Comparison of ENCODE assay signal across 15 mouse cellular contexts in genomic region chr6:38945681-38946080, GRCm38 (mm10).
A peak's percentile ranks its signal among the peaks of the same experiment; 100 is the strongest.
DNase-seq lines count a peak whose midpoint lies in the region; ATAC-seq and TF ChIP-seq lines count a peak whose summit lies in the region.
"Had no signal": no experiment of that assay in that cellular context is flagged by ENCODE, and none has a peak within 500 bp of the region (broad histone marks: within the 10 kb centered on the region; RNA-seq: fewer than 3 reads in every experiment).

No protein-coding gene starts in this region.

- no peaks in the 10 kb centered on the region for H3K4me1 ChIP-seq in hindbrain, embryonic 16.5 days (ENCODE audit: control insufficient read depth, insufficient read depth, low read depth, low read length)
- H3K4me1 ChIP-seq in hindbrain, embryonic 10.5 days (replicated peaks): no peaks in the 10 kb centered on the region
- H3K4me1 ChIP-seq in forebrain, embryonic 14.5 days (ENCODE audit: control insufficient read depth, insufficient read depth, low read length): no peaks in the 10 kb centered on the region
- H3K4me1 ChIP-seq: embryonic facial prominence, embryonic 13.5 days had no signal

- no peaks in the 10 kb centered on the region for H3K27me3 ChIP-seq in hindbrain, embryonic 16.5 days (replicated peaks; ENCODE audit: control insufficient read depth, insufficient read depth, low read length)
- no peaks in the 10 kb centered on the region for H3K27me3 ChIP-seq in hindbrain, embryonic 10.5 days (ENCODE audit: insufficient read depth, poor library complexity, severe bottlenecking)
- H3K27me3 ChIP-seq in forebrain, embryonic 14.5 days (replicated peaks; ENCODE audit: control insufficient read depth, insufficient read depth, low read length): no peaks in the 10 kb centered on the region
- H3K27me3 ChIP-seq: embryonic facial prominence, embryonic 13.5 days; heart, embryonic 12.5 days had no signal

- no peak for TF ChIP-seq POLR2A in brain, embryonic 14.5 days (IDR thresholded peaks at IDR 0.05; ENCODE audit: borderline replicate concordance, extremely low read depth, insufficient read depth, insufficient read length, poor library complexity, severe bottlenecking)

- H3K9ac ChIP-seq in hindbrain, embryonic 16.5 days (ENCODE audit: low read depth, low read length): no peak overlapping the region
- no peak overlapping the region for H3K9ac ChIP-seq in forebrain, embryonic 14.5 days (ENCODE audit: low read length)
- H3K9ac ChIP-seq: embryonic facial prominence, embryonic 13.5 days; heart, embryonic 12.5 days had no signal

- no peak overlapping the region for H3K4me3 ChIP-seq in hindbrain, embryonic 16.5 days (ENCODE audit: low read length)
- H3K4me3 ChIP-seq in hindbrain, embryonic 10.5 days: no peak overlapping the region
- no peak overlapping the region for H3K4me3 ChIP-seq in forebrain, embryonic 14.5 days (ENCODE audit: low read depth, low read length)
- H3K4me3 ChIP-seq: embryonic facial prominence, embryonic 13.5 days; heart, embryonic 12.5 days had no signal

- 66% methylated on average over 3 of the region's 3 CpGs for WGBS in hindbrain, embryonic 16.5 days
- WGBS in hindbrain, embryonic 10.5 days: 84% methylated on average over 3 of the region's 3 CpGs
- 26% methylated on average over 3 of the region's 3 CpGs for whole genome bisulfite sequencing in forebrain, embryonic 14.5 days

- H3K9me3 ChIP-seq in hindbrain, embryonic 16.5 days (ENCODE audit: control insufficient read depth, low read length): no peaks in the 10 kb centered on the region
- H3K9me3 ChIP-seq in hindbrain, embryonic 10.5 days: no peaks in the 10 kb centered on the region
- H3K9me3 ChIP-seq in forebrain, embryonic 14.5 days (replicated peaks; ENCODE audit: control insufficient read depth, low read length): no peaks in the 10 kb centered on the region
- H3K9me3 ChIP-seq: embryonic facial prominence, embryonic 13.5 days had no signal

- no peak for TF ChIP-seq CTCF in brain, embryonic 14.5 days (IDR thresholded peaks at IDR 0.05; ENCODE audit: borderline replicate concordance, extremely low read depth, insufficient read depth, insufficient read length)

- no peaks in the 10 kb centered on the region for H3K36me3 ChIP-seq in hindbrain, embryonic 16.5 days (ENCODE audit: control insufficient read depth, insufficient read depth, low read length)
- H3K36me3 ChIP-seq in hindbrain, embryonic 10.5 days: no peaks in the 10 kb centered on the region
- no peaks in the 10 kb centered on the region for H3K36me3 ChIP-seq in forebrain, embryonic 14.5 days (ENCODE audit: control insufficient read depth, insufficient read depth, low read length)
- H3K36me3 ChIP-seq: embryonic facial prominence, embryonic 13.5 days; heart, embryonic 12.5 days had no signal

- no peak overlapping the region for H3K4me2 ChIP-seq in hindbrain, embryonic 16.5 days (ENCODE audit: low read length)
- H3K4me2 ChIP-seq in forebrain, embryonic 14.5 days (ENCODE audit: low read length): no peak overlapping the region
- H3K4me2 ChIP-seq: embryonic facial prominence, embryonic 13.5 days; heart, embryonic 12.5 days had no signal

- no peak for DNase-seq in hindbrain, embryonic 10.5 days (ENCODE audit: low spot score)
- peak; percentile 62 for DNase-seq in brain, embryonic 14.5 days (ENCODE audit: low read depth)
- peak; percentile 52 for DNase-seq in forebrain, embryonic 14.5 days (ENCODE audit: low spot score)
- DNase-seq: adrenal gland, postnatal 14 days; cerebellum, adult 18-20 months; cerebellum, adult 9-11 months; cerebellum, postnatal 36 days; gastrocnemius, postnatal 14 days had no signal

- H3K27ac ChIP-seq in hindbrain, embryonic 16.5 days (ENCODE audit: low read depth, low read length): no peak overlapping the region
- no peak overlapping the region for H3K27ac ChIP-seq in hindbrain, embryonic 10.5 days
- H3K27ac ChIP-seq in forebrain, embryonic 14.5 days (ENCODE audit: low read depth, low read length): no peak overlapping the region
- H3K27ac ChIP-seq: embryonic facial prominence, embryonic 13.5 days had no signal

- 0 out of 2 replicates have a peak, but pooled peaks have one; percentile 30 for ATAC-seq in hindbrain, embryonic 16.5 days
- peak; percentile 67 for ATAC-seq in forebrain, embryonic 14.5 days
- ATAC-seq in megakaryocyte, adult 5-6 weeks (ENCODE audit: poor library complexity, severe bottlenecking): peak; percentile 11; the same call in 1 of the 2 replicates
- no peak for ATAC-seq in megakaryocyte-erythroid progenitor cell, adult 5-6 weeks (replicated peaks; ENCODE audit: low FRiP score, low TSS enrichment, poor library complexity, severe bottlenecking)
- no peak for ATAC-seq in erythroblast, adult 5-6 weeks (replicated peaks; ENCODE audit: low FRiP score, poor library complexity, severe bottlenecking)
- ATAC-seq: intestine, embryonic 16.5 days had no signal

Comparison
In these comparisons a context has a peak if more than half of its experiments do, and no peak if none do; other contexts are left out.
1. ATAC-seq: peak in hindbrain, embryonic 16.5 days (single experiment), forebrain, embryonic 14.5 days (single experiment) and megakaryocyte, adult 5-6 weeks (single experiment); none in megakaryocyte-erythroid progenitor cell, adult 5-6 weeks (single experiment) and erythroblast, adult 5-6 weeks (single experiment).